Mouse (Mus musculus) brown adipose tissue, adult 24 weeks (tissue): ENCODE measurements around the gene Arl15. TPM values are rescaled to one million over a fixed set of nuclear protein-coding genes. Genes with fewer than 3 reads are reported as not detected.

Experiments
- polyA plus RNA-seq: library from polyadenylated mRNA; stranded (reverse); fragments of >200 nt; gene quantifications from 2 replicates; pipeline ENCODE4 v1.2.4, GENCODE M21; 2012; ENCODE audit not compliant: missing spikeins, insufficient read depth, insufficient read length

Arl15 gene
- polyA plus RNA-seq, 1 experiment, result 9.0 TPM

Other genes with a start within 250 kb of the Arl15 start
- 13.1 and 14.5 TPM in 2 replicates for gene Snx18, start 175.9 kb upstream of the Arl15 start, polyA plus RNA-seq
- gene Hspb3, start 130.8 kb upstream of the Arl15 start, polyA plus RNA-seq, result not detected in 2 replicates